Mouse (Mus musculus) ES-Bruce4 (cell line): ENCODE measurements around the gene Gm49368.

ENCODE experiments used
- CTCF ChIP-seq: IDR thresholded peaks from one replicate; pipeline ENCODE4 v1.8.1; 2011; ENCODE audit warnings: low read depth, low read length
- EP300 ChIP-seq: IDR thresholded peaks from 2 replicates; pipeline ENCODE4 v1.6.1; 2011; ENCODE audit warnings: low read depth, low read length; ENCODE audit not compliant: insufficient read depth
- POLR2A ChIP-seq: IDR thresholded peaks from one replicate; pipeline ENCODE4 v1.8.1; 2011; ENCODE audit warnings: low read length; ENCODE audit not compliant: insufficient read depth

GRCm38 (mm10) chr7:128089141-128089540 lies 26.7 kb downstream of the Gm49368 start:
- TF ChIP-seq POLR2A = no peak
- TF ChIP-seq CTCF = no peak
- TF ChIP-seq EP300 = no peak
